Mouse (Mus musculus) ZHBTc4 (cell line): Measurements from ENCODE around the gene Strada.
"Not testable (repeated sequence)": the region's sequence is repeated elsewhere in the genome, so short reads cannot be mapped to it uniquely, and the experiment has no call there.

Experiments
- DNase-seq: peaks from one replicate; pipeline ENCODE4 v3.0.0-alpha.2; 2011; ENCODE audit warnings: low read depth, low spot score

Gene Strada

GRCm38 (mm10) chr11:106202123-106202465, at the start of gene Strada:
TSS of gene Strada (minus strand) at chr11:106202168.
- DNase-seq, result no peak

DNA sequence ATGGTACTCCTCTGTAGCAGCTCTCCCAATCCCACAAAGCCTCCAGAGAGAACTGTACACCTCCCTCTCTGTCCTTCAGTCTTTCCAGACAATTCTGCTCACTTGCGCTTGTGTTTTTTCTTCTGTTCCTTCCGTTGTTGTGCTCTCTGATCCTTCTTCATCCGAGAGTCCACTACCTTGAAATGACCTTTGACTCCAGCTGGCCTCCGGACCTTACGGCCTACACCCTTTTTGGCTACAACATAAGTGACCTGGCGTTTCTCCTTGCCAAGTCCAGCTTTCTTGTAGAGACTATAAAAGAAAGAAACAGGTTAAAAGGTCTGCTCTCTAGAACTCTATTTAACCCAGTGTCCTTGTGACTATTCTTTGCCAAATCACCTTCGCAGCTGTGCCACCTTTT, 47.4 kb upstream of the Strada start:
- no peak for DNase-seq

DNA sequence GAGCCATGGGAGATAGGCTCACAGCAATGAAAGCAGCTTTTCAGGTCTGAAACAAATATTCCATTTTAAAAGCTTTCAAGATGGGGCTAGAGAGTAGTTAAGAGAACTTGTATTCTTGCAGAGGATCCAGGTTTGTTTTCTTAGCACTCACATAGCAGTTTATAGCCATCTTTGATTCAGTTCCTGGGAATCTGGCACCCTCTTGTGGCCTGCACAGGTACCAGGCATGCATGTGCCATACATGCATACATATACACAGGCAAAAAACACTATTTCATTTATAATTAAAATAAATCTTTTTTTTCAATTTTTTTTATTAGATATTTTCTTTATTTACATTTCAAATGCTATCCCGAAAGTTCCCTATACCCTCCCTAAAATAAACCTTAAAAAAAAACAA, 44.9 kb upstream of the Strada start:
- DNase-seq, result peak; percentile 73

DNA sequence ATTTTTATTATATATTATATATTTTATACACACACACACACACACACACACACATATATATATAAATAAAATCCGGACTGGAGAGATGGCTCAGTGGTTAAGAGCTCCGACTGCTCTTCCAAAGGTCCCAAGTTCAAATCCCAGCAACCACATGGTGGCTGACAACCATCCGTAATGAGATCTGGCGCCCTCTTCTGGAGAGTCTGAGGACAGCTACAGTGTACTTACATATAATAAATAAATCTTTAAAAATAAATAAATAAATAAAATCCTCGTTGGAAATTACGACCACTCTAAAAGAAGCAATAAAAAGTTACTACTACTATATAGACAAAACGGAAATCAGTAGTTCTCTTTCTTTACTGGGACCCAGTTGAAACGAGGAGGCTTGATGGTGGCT, 32.0 kb upstream of the Strada start:
- DNase-seq, result not testable (repeated sequence)

DNA sequence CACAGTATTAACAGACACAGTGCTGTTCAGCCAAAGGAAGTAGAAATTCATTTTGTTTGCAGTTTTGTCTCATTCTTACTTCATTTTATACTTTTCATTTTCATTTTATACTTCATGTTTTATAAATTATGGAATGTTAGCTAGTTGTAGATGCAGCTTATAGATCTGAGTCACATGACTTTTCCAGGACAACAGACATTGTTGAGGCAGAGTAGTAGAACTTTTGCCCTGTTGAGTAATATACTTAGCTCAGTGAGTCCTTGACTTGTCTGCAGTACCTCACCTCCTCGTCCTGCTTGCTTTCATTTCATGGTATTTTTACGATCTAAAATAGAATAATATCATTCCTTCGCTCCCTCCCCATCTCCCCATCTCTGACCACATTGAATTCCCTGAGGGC, 18.6 kb upstream of the Strada start:
- no peak for DNase-seq

GRCm38 (mm10) chr11:106216730-106217490, 14.9 kb upstream of the Strada start, which contains the start of gene Ddx42:
TSS of gene Ddx42 (plus strand) at chr11:106216926.
- DNase-seq, result peak; percentile 98

DNA sequence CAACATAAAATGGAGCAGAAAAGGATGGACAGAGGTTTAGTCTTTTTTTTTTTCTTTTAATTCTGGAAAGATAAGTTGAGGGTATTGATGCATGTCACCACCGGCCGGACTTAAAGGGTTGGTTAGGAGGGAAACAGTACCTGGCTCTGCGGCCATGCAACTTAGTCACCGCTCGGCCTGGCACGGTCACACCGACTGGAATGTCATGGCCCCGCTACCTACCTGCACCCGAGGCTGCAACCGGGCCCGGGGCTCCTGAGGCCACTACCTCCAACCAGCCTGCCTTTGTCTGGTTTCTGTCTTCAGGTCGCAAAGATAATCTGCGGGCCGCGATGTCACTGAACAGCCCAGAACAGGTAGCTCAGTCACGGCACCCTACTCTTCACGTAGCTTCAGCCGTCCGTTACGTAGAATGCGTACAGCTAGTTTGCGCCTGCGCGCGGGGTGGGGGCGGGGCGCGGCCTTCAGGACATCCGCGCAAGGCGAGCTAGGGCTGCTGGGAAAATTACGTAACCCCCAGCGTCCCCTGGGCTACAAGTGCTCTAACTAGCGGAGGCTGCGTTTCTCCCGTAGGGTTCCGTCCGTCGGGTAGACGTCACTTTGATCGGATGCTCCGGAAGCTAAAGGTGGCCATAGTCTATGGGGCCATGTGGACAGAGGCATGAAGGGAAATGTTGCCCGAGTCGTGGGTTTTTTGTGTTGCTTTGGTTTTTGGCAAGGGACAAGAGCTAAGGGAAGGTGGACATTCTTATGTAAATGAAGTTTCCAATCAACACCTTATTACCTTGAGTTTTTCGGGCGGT, 14.2 kb upstream of the Strada start, which contains the start of gene Ccdc47:
Gene Ccdc47, minus strand, starts transcription at position 418 of the 803 bp plus-strand sequence.
- DNase-seq, result peak; percentile 99

DNA sequence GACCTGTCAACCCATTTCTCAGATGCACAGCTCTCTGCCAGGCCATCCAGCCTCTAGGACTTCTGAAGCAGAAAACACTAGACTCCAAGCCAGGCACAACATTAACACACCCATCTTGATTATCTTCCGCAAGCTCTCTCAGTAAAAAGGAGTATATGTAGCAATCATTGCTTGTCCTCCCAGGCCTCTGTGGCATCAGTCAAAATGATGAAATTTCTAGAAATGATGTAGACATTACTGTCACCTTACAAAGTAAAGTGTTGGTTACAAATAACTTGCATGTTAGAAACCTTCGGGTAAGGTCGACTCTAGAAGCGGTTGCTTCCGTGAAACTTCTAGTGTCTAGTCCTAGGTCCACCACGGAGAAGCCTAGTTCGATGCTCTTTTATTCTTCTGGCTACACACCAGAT, 13.5 kb upstream of the Strada start:
- DNase-seq, result no peak

DNA sequence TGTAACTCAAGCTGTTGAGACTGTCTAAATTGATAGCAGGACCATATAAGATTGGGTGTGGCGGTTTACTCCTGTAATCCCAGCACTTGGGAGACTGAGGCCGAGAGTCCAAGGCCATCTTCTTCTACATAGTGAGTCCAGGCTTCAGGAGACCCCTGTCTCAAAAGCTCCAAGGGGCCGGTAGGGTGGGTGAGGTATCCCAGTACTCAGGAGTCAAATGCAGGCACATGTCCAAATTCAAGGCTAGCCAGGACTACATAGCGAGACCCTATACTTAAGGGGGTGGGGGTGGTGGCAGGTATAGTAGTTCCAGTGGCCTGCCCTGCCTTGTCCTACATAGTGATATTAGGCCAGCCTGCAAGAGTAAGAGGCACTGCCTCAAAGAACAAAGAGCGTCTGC, 12.9 kb upstream of the Strada start:
- no peak for DNase-seq

GRCm38 (mm10) chr11:106212771-106213170, 10.8 kb upstream of the Strada start:
- no peak for DNase-seq

DNA sequence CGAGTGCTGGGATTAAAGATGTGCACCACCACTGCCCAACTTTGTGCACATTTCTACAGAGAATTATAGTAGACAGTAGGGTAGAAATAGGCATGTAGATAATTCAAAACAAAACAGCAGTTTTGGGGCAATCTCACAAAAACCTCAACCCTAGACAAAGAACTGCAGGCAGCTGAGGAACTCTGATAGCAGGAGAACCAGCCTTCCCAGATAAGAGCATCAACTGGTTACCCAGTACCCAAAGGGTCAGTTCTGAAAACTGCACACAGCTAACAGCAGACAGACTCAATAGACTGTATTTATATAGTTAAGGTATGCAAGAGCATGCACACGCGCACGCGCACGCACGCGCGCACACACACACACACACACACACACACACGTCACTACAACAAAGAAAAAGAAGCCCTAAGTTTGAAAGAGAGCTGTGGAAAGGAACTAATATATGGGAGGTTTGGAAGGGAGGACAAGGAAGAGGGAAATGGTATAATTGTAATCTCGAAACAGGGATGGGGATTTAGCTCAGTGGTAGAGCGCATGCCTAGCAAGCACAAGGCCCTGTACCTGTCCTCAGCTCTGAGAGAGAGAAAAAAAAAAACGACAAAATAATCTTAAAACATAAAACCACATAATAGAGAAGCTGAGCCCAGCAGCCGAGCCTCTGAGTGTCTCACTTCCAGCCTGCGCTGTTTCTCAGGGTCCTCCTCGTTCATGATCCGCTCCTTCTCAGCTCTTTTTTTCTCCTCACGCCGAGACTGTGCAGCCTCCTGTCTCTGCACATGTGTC, 438 bp downstream of the Strada start:
- DNase-seq, result no peak

DNA sequence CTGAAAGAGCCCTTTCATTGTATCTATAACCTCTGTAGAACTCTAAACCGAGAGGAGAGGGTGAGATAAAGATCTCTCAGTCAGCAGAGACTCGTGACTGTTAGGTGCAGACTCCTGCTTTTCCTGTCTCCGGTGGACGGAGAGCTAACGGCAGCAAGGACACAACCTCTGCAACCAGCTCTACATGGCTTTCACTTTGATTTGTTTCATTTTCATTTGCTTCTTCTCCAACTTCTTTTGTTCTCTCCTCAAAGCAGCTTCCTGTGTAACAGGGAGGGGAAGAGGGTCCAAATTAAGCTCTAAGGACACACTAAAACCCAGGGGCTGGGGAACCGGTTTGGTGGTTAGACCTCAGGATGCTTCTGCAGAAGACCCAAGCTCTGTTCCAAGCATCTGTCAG, 1.2 kb downstream of the Strada start:
- no peak for DNase-seq

DNA sequence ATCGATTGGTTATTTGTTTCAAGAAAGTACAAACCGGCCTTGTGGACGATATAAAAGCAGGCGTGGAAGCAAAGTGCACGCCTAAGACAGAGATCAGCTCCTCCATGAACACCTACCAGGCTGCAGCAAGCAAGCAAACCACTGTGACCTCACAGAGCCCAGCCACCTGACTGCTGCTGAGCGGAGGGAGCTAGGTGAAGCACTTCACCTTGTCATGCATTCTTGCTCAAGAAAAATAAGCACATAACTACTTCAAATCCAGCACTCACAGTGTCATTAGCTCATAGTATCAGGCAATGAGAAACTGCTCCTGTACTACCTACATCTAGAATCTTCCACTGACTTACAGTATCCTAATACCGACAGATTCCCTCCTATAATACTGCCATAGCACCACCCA, 2.0 kb downstream of the Strada start:
- not testable (repeated sequence) for DNase-seq

GRCm38 (mm10) chr11:106198277-106198676, 3.7 kb downstream of the Strada start:
- no peak for DNase-seq

DNA sequence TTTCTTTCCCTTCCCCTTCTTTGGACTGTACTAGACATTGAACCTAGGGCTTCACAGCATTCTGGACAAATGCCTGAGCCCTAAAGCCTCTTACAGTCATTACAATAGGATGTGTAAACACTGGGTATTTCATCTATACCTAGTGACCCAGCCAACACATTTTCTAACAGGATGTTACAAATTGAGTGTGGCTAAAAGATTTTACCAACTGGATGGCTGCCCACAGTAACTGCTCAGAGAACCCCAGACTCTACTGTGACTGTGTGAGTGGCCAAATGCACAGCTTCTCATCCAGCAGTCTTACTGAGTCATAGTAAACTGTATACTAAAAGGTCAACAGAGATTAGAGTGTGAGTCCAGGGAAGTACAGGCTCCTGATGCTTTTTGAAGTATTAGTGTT, 6.6 kb downstream of the Strada start:
- no peak for DNase-seq

GRCm38 (mm10) chr11:106194891-106195290, 7.1 kb downstream of the Strada start:
- DNase-seq, result no peak

- DNase-seq, result no peak
Observed at GRCm38 (mm10) chr11:106194155-106194541, 7.8 kb downstream of the Strada start.

DNA sequence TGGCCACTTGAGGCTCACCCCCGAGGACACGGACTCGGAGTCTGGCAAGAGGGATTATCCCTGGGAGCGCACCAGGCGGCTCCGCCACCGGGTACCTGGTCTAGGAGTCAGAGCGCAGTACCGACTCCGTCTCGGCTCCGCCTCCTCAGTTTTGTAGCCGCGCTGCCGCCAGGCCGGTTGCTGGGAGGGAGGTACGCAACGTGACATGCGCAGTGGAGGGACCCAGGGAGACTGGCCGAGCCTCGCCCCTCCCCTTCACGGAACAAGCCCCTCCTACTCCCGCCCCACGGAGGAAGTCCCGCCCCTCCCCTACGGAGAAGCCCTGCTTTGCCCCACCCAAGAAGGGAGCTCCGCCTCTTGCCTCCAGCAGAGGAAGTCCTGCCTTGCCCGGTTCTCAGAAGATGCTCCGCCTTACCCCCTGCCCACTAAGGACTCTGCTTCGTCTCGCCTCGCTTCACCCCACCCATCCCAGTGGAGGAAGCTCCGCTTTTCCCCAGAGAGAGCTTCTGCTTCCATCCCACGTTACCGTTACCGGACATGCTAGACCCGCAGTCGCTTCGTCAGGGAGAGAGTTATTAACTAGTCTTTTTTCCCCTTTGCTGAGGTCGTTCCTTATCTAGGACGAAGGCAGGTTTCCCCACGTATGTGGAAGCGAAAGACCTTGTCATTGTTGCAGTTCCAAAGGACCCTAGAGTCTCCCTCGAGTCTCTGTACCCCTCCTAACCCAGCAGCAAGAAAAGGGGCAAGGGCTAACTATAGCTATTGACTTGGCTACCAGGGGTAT, 8.4 kb downstream of the Strada start:
- peak; percentile 98 for DNase-seq

DNA sequence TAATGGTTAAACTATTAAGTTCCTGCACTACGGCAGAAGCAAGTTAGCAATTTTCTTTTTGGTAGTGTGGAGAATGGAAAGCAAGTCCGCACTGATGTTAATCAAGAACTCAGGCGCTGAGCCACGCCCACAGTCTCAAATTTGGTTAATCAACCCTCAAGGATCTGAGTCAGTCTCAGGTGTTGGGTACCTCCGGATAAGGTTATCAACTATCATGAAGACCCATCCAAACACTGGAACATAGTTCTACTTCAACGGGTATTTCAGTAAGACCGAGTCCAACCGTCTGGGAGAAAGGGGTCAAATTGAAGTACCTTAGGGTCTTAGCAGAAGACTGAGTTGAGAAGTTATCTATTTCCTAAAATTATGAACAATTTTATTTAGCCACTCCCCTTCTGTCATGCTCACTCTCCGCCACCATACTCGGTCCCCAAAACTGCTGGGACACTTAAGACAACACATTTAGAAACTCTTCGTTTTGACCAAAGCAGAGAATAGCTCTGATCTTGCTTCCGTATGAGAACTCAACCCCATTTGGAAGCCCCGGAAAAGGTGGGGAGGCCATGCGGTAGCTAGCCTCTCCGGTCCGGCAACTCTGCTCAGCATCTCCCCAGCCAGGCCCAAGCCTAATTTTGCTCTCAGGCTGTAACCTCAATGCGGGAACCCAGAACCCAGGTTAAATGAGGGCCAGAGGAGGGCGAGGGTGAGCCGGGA, 9.2 kb downstream of the Strada start:
- peak; percentile 22 for DNase-seq

DNA sequence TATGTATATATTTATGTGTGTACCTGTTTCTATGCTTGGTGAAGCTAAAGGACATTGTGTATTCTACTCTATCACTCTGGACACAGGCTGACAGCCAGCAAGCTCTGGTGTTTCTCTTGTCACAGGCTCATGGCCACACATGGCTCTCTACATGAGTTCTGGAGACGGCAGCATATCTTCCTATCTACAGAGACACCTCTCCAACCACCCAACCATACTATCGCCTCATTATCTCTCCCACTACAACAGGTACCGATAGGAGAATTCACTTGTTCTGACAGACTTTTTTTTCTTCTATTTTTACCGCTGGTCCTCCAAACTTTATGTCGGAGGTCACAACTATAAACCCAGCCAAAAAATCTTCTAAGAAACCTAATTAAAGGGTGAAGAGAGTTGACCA, 9.7 kb downstream of the Strada start:
- DNase-seq, result no peak

GRCm38 (mm10) chr11:106191716-106192115, 10.3 kb downstream of the Strada start:
- DNase-seq, result no peak
